Mouse (Mus musculus): ENCODE results near the gene Rhou.

Rhou gene

DNA sequence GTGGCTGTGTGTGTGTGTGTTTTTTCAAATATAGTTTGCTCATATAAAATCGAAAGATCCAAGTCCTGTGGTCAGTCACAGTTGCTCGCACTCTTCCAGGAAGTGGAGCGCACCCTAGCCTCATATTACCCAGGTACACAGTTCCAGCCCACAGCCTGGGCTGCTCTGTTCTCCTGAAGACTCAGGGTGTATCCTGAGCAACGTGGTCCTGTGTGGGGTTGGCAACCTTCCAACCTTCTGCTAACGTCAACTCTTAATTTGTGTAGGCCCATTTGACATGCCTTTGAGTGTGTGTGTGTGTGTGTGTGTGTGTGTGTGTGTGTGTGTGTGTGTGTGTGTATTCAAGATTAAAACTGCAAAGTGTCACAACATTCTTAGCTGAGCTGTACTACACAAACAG is 43.6 kb downstream of the Rhou start:
- no peak for DNase-seq

DNA sequence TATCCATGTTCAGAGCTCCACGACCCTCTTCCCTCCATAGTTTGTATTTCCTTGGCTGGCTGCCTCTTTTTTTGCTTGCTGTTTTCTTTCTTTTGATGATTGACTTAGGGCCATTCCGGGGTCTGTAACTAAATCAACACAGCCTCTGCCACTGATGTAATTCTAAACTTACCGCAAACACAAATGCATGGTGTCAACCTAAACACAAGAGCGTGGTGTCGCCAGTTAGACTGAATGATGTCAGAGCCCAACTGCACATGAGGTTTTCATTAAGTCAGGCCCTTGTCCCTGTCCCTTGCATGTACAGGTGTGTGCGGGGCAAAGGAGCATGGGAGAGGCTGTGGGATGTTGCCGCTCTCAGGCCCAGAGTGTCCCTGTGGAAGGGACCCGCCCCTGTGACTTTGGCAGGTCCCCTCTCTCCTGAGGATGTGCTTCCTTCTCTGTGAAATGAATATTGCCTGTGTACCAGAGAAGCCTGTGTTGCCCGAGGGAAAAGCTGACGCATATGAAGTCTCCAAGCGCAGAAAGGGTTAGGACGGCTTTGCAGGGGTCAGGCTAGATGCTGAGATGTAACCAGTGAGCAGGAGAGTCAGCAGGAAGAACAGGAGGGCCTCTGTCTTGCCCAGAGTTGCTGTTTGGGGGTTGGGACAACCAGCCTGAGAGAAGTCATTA is 46.8 kb downstream of the Rhou start:
- DNase-seq: no peak

DNA sequence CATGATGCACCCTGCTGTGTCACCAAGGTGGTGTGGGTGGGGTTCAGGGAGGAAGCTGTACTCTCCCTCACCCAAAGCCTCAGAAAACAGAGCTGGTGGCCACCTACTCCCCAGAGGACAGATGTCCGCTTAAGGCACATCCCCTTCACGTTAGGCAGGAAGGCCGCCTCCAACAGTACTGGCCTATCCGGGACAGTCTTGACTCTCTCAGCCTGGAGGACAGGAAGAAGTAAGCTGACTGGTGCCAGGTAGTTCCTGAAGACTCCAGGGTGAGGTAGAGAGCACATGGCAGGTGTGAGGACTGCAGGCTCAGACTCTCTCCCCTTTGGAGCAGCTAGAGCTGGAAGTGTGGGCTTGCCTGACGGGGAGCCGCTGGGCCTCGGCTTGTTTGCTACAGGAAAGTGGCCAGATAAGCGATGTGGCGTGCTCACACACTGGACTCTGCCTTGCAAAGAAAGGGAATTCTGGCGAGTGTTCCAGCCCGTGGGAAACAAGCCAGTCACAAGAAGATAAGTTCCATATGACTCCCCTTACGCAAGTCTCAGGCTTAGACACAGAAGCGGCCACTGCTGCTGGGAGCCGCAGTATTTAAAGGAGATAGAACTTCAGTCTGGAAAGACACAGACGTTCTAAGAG is 48.3 kb downstream of the Rhou start:
- peak; percentile 84 for DNase-seq

DNA sequence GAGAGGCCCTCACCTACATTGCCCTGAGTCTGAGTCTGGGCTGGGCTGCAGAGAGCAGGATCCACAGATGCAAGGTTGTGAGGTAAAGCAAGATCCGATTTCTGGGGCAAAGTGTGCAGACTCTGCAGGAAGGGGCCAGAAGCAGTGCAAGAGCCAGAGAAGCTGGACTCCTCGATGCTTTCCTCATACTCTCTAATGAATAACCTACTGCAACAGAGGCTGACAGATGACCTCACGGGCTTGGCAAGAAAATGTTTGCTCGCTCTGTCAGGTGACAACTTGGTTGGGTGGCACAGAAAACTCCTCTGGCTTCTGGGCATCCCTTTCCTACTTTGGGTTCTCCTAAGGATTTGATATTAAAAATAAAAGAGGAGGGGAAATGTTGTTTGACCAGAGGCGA is 51.6 kb downstream of the Rhou start:
- no peak for DNase-seq

DNA sequence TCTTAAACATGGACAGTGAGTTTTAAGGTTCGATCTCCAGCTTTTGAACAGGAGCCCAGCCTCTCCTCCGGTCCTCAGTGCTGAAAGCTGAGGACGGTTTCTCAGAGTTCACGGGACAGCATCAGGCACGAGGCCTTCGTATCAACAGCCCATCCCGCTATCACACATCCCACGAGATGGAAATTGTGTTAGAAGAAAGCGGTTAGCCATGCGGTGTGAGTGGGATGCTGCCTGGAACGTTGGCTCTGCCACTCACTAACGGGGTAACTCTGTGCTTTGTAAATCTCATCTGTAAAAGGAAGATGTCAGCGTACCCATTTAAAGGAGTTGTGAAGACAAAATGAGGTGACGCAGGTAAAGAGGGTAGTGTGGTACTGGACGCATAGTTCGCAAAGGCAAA is 53.4 kb downstream of the Rhou start:
- no peak for DNase-seq

DNA sequence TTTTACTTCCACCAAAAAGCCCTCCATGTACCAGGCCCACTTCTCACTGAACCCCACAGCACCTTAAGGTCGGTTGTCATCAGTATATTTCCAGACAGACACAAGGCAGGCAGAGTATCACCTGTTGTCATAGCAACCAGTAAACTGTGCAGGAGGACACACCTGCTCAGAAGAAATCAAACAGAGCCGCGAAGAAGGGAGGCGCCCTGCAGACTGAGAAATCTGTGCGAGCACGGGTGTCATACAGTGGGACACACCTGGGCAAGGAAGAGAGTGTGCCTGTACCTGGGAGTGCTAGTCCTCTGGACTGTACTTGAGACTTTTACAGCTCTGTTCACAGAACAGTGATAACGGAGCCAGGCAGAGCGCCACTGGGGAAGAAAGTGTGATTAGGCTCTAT is 55.0 kb downstream of the Rhou start:
- no peak for DNase-seq

DNA sequence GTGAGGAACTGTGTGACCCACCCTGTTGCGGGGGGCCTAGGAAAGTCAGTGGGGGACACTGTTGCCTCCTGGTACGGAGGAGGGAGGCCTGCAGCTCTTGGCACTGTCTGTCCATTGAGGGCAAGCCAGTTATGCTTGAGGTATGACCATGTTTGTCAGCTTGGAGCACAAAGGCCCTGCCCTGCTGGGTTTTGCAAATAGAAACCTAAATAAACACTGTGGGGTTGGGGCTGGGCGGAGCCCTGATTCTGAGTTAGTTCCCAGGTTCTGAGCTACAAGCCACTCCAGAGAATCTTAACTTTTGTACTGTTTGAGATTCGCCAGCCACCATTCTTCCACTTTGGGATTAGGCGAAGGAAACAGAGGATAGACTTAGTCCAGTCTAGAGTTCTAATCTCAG is 56.6 kb downstream of the Rhou start:
- no peak for DNase-seq

All from lung, postnatal 10 days (tissue).